Mouse (Mus musculus) lung, adult 2 months (tissue): Measurements from ENCODE around the gene Shisa9.

ENCODE experiments used
- CTCF ChIP-seq: fragments of 200-500 bp; IDR thresholded peaks from 2 replicates; pipeline ENCODE4 v1.5.1; 2011; ENCODE audit warnings: mild to moderate bottlenecking, low read length, control low read depth; ENCODE audit not compliant: insufficient read depth
- POLR2A ChIP-seq: fragments of 200-500 bp; IDR thresholded peaks from 2 replicates; pipeline ENCODE4 v1.6.1; 2011; ENCODE audit warnings: low read depth, mild to moderate bottlenecking, control low read depth, low read length, borderline replicate concordance; ENCODE audit errors: extremely low read depth

DNA sequence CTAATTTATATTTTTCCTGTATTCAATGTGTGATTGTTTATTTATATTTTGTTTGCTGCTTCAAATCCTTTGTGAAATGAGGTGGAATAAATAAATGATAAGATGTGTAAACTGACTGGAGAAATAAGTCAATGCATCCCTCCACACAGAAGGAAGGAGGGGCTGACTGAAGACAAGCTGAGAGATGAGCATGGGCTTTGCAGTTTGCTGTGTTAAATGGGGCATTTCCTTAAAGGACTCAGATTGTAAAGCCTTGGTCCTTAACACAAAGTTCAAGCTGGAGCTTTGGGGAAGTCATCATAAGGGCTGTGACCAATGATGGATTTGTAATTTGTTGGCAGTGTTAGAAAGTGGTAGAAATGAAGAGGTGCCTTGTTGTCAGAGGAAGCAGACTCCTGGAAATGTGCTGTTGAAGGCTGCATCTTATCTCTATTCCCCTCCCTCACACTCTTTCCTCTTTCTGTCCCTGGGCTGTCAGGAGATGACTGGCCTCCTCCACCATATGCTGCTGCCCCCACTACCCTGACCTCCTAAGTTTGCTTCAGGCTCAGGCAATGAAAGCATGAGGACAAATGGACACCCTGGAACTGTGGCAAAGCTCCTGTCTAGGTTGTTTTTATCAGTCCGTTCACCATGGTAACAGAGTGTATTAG, 36.3 kb downstream of the Shisa9 start:
- TF ChIP-seq POLR2A (no peak), CTCF (no peak)
